Mouse (Mus musculus): Measurements from ENCODE around the gene Mgat5. TPM values are rescaled to one million over a fixed set of nuclear protein-coding genes. Genes with fewer than 3 reads are reported as not detected.

Gene Mgat5
- polyA plus RNA-seq, 1 experiment from 2014 or later, result 16.0 TPM

DNA sequence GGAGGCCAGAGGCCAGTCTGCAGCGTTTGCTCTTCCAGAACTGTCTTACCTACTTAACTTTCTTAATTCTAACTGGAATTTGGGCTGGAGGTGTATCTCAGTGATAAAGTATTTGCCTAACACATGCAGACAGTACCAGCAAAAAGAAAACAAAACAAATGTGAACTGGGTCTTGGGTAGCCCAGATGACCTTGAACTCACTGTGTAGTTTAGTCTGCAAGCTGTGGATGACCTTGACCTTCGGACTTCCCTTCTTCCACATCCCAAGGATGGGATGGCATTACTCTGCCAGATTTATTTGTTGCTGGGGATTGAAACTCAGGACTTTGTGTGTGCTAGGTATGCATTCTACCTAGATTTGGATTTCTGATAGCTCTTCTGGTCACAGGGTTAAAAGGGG, 24.2 kb downstream of the Mgat5 start:
- Histone ChIP-seq H3K36me3 (ENCODE audit: control insufficient read depth, insufficient read depth, low read length) (no peaks in the 10 kb centered on the region), H3K4me2 (ENCODE audit: low read length) (no peak overlapping the region), H3K9me3 (replicated peaks; ENCODE audit: control insufficient read depth, low read length, poor library complexity, severe bottlenecking) (no peaks in the 10 kb centered on the region), H3K27me3 (ENCODE audit: control insufficient read depth, insufficient read depth, low read depth, low read length) (no peaks in the 10 kb centered on the region), H3K9ac (ENCODE audit: low read depth, low read length) (no peak overlapping the region), H3K4me1 (ENCODE audit: control insufficient read depth, insufficient read depth, low read length) (peaks cover 8% of the 10 kb centered on the region), H3K4me3 (ENCODE audit: low read depth, low read length) (no peak overlapping the region), H3K27ac (ENCODE audit: low read length) (no peak overlapping the region)
- 92% methylated on average over 2 of the region's 2 CpGs for WGBS
- ATAC-seq, result no peak

DNA sequence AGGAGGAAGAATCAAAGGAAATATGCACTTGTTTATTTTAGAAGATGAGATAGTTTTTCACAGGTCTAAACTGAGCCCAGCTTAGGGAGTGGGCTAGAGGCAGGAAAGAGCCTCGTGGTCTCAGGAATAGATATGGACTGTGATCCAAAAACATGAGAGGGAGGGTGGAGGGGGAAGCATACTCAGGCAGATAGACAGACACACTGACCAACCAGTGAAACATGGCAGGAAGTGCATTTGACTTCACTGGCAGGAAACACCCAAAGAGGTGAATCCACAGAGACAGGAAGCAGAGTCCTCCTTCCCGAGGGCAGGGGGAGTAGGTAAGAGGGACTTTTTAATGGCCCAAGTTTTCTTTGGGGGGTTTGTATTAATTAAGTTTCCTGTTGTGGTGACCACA, 25.7 kb downstream of the Mgat5 start:
- Histone ChIP-seq H3K27me3 (ENCODE audit: control insufficient read depth, insufficient read depth, low read depth, low read length) (no peaks in the 10 kb centered on the region), H3K27ac (ENCODE audit: low read length) (no peak overlapping the region), H3K36me3 (ENCODE audit: control insufficient read depth, insufficient read depth, low read length) (no peaks in the 10 kb centered on the region), H3K4me3 (ENCODE audit: low read depth, low read length) (no peak overlapping the region), H3K4me1 (ENCODE audit: control insufficient read depth, insufficient read depth, low read length) (peaks cover 13% of the 10 kb centered on the region), H3K4me2 (ENCODE audit: low read length) (no peak overlapping the region), H3K9ac (ENCODE audit: low read depth, low read length) (no peak overlapping the region), H3K9me3 (replicated peaks; ENCODE audit: control insufficient read depth, low read length, poor library complexity, severe bottlenecking) (no peaks in the 10 kb centered on the region)
- 87% methylated on average over 2 of the region's 2 CpGs for WGBS
- ATAC-seq, result no peak

DNA sequence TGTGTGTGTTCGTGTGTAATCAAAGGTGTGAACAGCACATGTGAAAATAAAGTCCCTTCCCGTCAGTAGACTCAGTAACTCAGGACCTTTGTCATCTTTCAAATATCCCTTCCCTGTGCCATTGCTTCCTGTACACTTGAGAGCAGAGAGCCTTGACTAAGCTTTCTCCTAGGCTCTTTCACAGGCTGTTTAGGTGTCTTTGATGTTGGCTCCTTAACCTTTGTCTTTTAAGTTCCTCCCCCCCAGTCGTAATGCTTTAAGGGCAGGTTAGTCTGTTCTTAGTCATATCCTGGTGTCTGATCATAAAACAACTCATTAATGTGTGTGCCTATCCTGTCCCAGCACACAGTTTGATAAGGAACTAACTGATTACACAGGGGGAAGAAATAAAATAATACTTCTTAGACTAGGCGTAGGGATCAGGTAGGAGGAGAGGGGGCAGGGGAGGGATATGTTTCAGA, 28.4 kb downstream of the Mgat5 start:
- no peak for ATAC-seq
- 60% methylated on average over 4 of the region's 4 CpGs for WGBS

GRCm38 (mm10) chr1:127235157-127235556, 30.3 kb downstream of the Mgat5 start:
- Histone ChIP-seq H3K27me3 (ENCODE audit: control insufficient read depth, insufficient read depth, low read depth, low read length) (no peaks in the 10 kb centered on the region), H3K36me3 (ENCODE audit: control insufficient read depth, insufficient read depth, low read length) (no peaks in the 10 kb centered on the region), H3K4me2 (ENCODE audit: low read length) (no peak overlapping the region), H3K4me1 (ENCODE audit: control insufficient read depth, insufficient read depth, low read length) (peaks cover 22% of the 10 kb centered on the region), H3K9ac (ENCODE audit: low read depth, low read length) (no peak overlapping the region), H3K9me3 (replicated peaks; ENCODE audit: control insufficient read depth, low read length, poor library complexity, severe bottlenecking) (no peaks in the 10 kb centered on the region), H3K4me3 (ENCODE audit: low read depth, low read length) (no peak overlapping the region), H3K27ac (ENCODE audit: low read length) (no peak overlapping the region)
- 87% methylated on average over 4 of the region's 4 CpGs for WGBS
- no peak for ATAC-seq

More for the DNA sequence above, 28.4 kb downstream of the Mgat5 start:
- Histone ChIP-seq H3K4me2 (ENCODE audit: low read length) (no peak overlapping the region), H3K4me3 (ENCODE audit: low read depth, low read length) (no peak overlapping the region), H3K9me3 (replicated peaks; ENCODE audit: control insufficient read depth, low read length, poor library complexity, severe bottlenecking) (no peaks in the 10 kb centered on the region), H3K4me1 (ENCODE audit: control insufficient read depth, insufficient read depth, low read length) (peaks cover 13% of the 10 kb centered on the region), H3K27me3 (ENCODE audit: control insufficient read depth, insufficient read depth, low read depth, low read length) (no peaks in the 10 kb centered on the region), H3K27ac (ENCODE audit: low read length) (no peak overlapping the region), H3K36me3 (ENCODE audit: control insufficient read depth, insufficient read depth, low read length) (no peaks in the 10 kb centered on the region), H3K9ac (ENCODE audit: low read depth, low read length) (no peak overlapping the region)

DNA sequence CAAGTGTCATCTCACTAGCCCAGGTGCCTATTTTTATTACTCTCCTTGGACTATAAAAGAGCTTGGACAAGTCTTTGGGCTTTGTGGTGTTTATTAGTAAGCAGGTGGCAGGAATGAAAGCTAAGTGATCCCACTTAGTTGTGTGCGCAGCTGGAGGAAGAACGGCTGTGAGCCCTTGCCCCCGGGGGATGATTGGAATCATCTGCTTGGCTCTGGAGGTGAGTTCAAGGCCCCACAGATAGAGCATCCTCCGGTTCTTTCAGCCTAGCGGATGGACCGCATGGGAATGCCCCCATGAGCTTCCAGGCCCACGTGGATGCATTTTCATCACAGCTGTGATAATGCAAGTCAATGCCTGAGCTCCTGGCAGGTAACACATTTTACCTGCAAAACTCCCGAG, 31.6 kb downstream of the Mgat5 start:
- Histone ChIP-seq H3K4me3 (ENCODE audit: low read depth, low read length) (no peak overlapping the region), H3K36me3 (ENCODE audit: control insufficient read depth, insufficient read depth, low read length) (no peaks in the 10 kb centered on the region), H3K27me3 (ENCODE audit: control insufficient read depth, insufficient read depth, low read depth, low read length) (no peaks in the 10 kb centered on the region), H3K4me1 (ENCODE audit: control insufficient read depth, insufficient read depth, low read length) (peaks cover 22% of the 10 kb centered on the region), H3K27ac (ENCODE audit: low read length) (0 out of 2 replicates have a peak overlapping the region, but pooled peaks have one; percentile 36), H3K9ac (ENCODE audit: low read depth, low read length) (no peak overlapping the region), H3K9me3 (replicated peaks; ENCODE audit: control insufficient read depth, low read length, poor library complexity, severe bottlenecking) (no peaks in the 10 kb centered on the region), H3K4me2 (ENCODE audit: low read length) (no peak overlapping the region)
- ATAC-seq, result no peak
- WGBS, result 70% methylated on average over 8 of the region's 8 CpGs

- WGBS, result 17% methylated on average over 6 of the region's 6 CpGs
These were observed 34.1 kb downstream of the Mgat5 start for GRCm38 (mm10) chr1:127238871-127239314.

GRCm38 (mm10) chr1:127239914-127240313, 35.1 kb downstream of the Mgat5 start:
- H3K9me3 ChIP-seq (replicated peaks; ENCODE audit: control insufficient read depth, low read length, poor library complexity, severe bottlenecking), result no peaks in the 10 kb centered on the region
- peaks cover 12% of the 10 kb centered on the region; the same call in 1 of the 2 replicates for H3K4me1 ChIP-seq (ENCODE audit: control insufficient read depth, insufficient read depth, low read length)
- H3K27me3 ChIP-seq (ENCODE audit: control insufficient read depth, insufficient read depth, low read depth, low read length), result no peaks in the 10 kb centered on the region
- no peak overlapping the region for H3K27ac ChIP-seq (ENCODE audit: low read length)
- H3K36me3 ChIP-seq (ENCODE audit: control insufficient read depth, insufficient read depth, low read length), result no peaks in the 10 kb centered on the region
- no peak overlapping the region for H3K4me3 ChIP-seq (ENCODE audit: low read depth, low read length)
- ATAC-seq, result no peak; the same call in 1 of the 2 replicates
- H3K9ac ChIP-seq (ENCODE audit: low read depth, low read length), result no peak overlapping the region
- WGBS, result 31% methylated on average over 6 of the region's 6 CpGs
- H3K4me2 ChIP-seq (ENCODE audit: low read length), result no peak overlapping the region

More at GRCm38 (mm10) chr1:127238871-127239314, 34.1 kb downstream of the Mgat5 start:
- peaks cover 15% of the 10 kb centered on the region; the same call in 1 of the 2 replicates for H3K4me1 ChIP-seq (ENCODE audit: control insufficient read depth, insufficient read depth, low read length)
- ATAC-seq, result peak; percentile 44; the same call in 1 of the 2 replicates
- H3K4me2 ChIP-seq (ENCODE audit: low read length), result no peak overlapping the region
- no peak overlapping the region for H3K4me3 ChIP-seq (ENCODE audit: low read depth, low read length)
- peak overlapping the region; percentile 10; the same call in 1 of the 2 replicates for H3K27ac ChIP-seq (ENCODE audit: low read length)
- no peaks in the 10 kb centered on the region for H3K27me3 ChIP-seq (ENCODE audit: control insufficient read depth, insufficient read depth, low read depth, low read length)
- no peaks in the 10 kb centered on the region for H3K36me3 ChIP-seq (ENCODE audit: control insufficient read depth, insufficient read depth, low read length)
- no peak overlapping the region for H3K9ac ChIP-seq (ENCODE audit: low read depth, low read length)
- H3K9me3 ChIP-seq (replicated peaks; ENCODE audit: control insufficient read depth, low read length, poor library complexity, severe bottlenecking), result no peaks in the 10 kb centered on the region

DNA sequence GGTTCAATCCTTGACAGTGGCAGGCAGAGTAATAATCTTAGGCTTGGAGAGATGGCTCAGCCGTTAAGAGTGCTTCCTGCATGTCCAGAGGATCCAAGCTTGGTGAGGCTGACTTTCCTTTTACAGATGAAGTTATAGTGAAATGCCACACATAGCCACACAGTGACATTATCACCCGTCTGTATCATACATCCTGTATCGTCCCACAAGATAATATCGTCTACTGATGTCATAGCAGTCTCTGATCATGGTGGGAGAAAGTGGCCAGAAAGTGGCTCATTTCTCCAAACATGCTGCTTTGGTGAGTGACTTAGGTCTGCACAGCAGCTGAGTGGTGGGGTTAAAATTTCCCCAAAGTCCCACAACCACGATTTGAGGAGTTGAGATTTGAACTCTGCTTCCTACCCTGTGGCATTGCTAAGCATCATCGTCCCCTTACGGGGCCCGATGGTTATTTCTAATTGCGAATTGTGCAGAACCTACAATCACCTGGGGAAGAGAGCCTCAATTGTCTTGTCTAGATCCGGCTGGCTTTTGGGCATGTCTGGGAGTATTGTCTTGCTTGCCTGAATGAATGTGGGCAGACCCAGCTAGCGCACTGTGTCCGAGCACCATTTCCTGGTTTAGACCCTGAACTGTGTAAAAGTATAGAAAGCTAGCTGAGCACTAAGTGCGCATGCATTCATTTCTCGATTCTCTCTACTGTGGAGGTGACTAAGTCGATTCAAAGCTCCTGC, 37.5 kb downstream of the Mgat5 start:
- no peaks in the 10 kb centered on the region for H3K27me3 ChIP-seq (ENCODE audit: control insufficient read depth, insufficient read depth, low read depth, low read length)
- H3K9me3 ChIP-seq (replicated peaks; ENCODE audit: control insufficient read depth, low read length, poor library complexity, severe bottlenecking), result no peaks in the 10 kb centered on the region
- no peak overlapping the region for H3K4me2 ChIP-seq (ENCODE audit: low read length)
- H3K4me3 ChIP-seq (ENCODE audit: low read depth, low read length), result no peak overlapping the region
- no peak overlapping the region for H3K27ac ChIP-seq (ENCODE audit: low read length)
- WGBS, result 82% methylated on average over 15 of the region's 15 CpGs
- no peak for ATAC-seq
- H3K9ac ChIP-seq (ENCODE audit: low read depth, low read length), result no peak overlapping the region
- peaks cover 10% of the 10 kb centered on the region; the same call in 1 of the 2 replicates for H3K4me1 ChIP-seq (ENCODE audit: control insufficient read depth, insufficient read depth, low read length)
- no peaks in the 10 kb centered on the region for H3K36me3 ChIP-seq (ENCODE audit: control insufficient read depth, insufficient read depth, low read length)

DNA sequence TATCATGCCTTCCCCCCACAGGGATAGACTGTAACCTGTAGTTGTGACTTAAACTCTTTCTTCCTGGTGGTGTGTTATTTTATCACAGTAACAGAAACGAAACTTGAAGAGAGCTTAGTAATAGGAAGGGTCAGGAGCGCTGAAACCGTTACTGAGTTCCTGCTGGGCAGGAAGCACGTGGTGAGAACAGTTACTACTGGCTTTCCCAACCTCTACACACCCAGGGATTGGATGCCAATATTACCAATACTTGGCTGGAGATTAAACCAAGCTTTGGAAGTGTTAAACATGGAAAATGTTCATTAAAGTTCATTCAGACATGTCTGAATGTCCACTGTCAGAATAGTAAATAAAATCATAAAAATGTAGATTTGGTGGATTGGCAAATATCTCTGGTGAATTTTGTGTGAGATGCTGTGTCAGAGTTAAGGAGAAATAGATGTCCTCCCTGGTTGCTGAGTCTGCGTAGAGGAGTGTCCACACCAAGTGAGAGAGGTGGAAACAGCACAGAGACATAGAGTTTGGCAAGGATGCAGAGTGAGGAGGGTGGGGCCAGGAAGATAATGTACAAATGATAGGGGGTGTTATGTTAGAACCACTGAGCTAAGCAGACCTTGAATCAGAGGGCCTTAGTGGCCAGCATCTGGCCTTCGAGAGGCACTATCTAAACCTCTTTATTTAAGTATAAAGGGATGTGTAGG, 38.2 kb downstream of the Mgat5 start:
- WGBS, result 72% methylated on average over 6 of the region's 6 CpGs
- Histone ChIP-seq H3K27ac (ENCODE audit: low read length) (no peak overlapping the region), H3K36me3 (ENCODE audit: control insufficient read depth, insufficient read depth, low read length) (no peaks in the 10 kb centered on the region), H3K4me2 (ENCODE audit: low read length) (no peak overlapping the region), H3K9ac (ENCODE audit: low read depth, low read length) (no peak overlapping the region), H3K27me3 (ENCODE audit: control insufficient read depth, insufficient read depth, low read depth, low read length) (no peaks in the 10 kb centered on the region), H3K4me3 (ENCODE audit: low read depth, low read length) (no peak overlapping the region), H3K4me1 (ENCODE audit: control insufficient read depth, insufficient read depth, low read length) (peaks cover 10% of the 10 kb centered on the region; the same call in 1 of the 2 replicates), H3K9me3 (replicated peaks; ENCODE audit: control insufficient read depth, low read length, poor library complexity, severe bottlenecking) (no peaks in the 10 kb centered on the region)
- ATAC-seq, result no peak
